Mouse (Mus musculus) limb, embryonic 10.5 days (tissue): Measurements from ENCODE around the gene Cpe. TPM values are rescaled to one million over a fixed set of nuclear protein-coding genes. Genes with fewer than 3 reads are reported as not detected.
"Not testable (repeated sequence)": the region's sequence is repeated elsewhere in the genome, so short reads cannot be mapped to it uniquely, and the experiment has no call there.

ENCODE experiments used
- DNase-seq: peaks from one replicate; pipeline ENCODE4 v3.0.0-alpha.2; 2017; ENCODE audit warnings: low spot score
- H3K27ac ChIP-seq: fragments of 300-500 bp; sonication (generic); 2 replicates; pipeline ENCODE4 v1.5.1; 2016; ENCODE audit warnings: mild to moderate bottlenecking
- H3K27me3 ChIP-seq: fragments of 300-500 bp; sonication (generic); 2 replicates; pipeline ENCODE4 v1.6.1; 2016; ENCODE audit warnings: low read depth, mild to moderate bottlenecking; ENCODE audit not compliant: poor library complexity, severe bottlenecking
- H3K36me3 ChIP-seq: fragments of 300-500 bp; sonication (generic); 2 replicates; pipeline ENCODE4 v1.6.1; 2016; ENCODE audit warnings: mild to moderate bottlenecking, moderate library complexity
- H3K4me1 ChIP-seq: fragments of 300-500 bp; sonication (generic); 2 replicates; pipeline ENCODE4 v1.6.1; 2016
- H3K4me3 ChIP-seq: fragments of 300-500 bp; sonication (generic); 2 replicates; pipeline ENCODE4 v1.5.1; 2016; ENCODE audit warnings: mild to moderate bottlenecking, moderate library complexity
- H3K9me3 ChIP-seq: fragments of 300-500 bp; sonication (generic); replicated peaks from 2 replicates; pipeline ENCODE4 v1.6.1; 2016; ENCODE audit warnings: mild to moderate bottlenecking
- WGBS: fragments of 180-500 bp; shearing (Covaris S2); methylation state at CpG from one replicate; pipeline ENCODE4 v1.1.7; 2016; 5-methylcytosine and 5-hydroxymethylcytosine counted together
- polyA plus RNA-seq: library from polyadenylated mRNA; unstranded; fragments of >200 nt; fragmentation: Nextera tagmentation; extraction: Ambion mirVana; gene quantifications from 2 replicates; pipeline ENCODE4 v1.2.1, GENCODE M21; 2016

Gene Cpe
- polyA plus RNA-seq, 1 experiment from 2014 or later: 76.0 TPM

DNA sequence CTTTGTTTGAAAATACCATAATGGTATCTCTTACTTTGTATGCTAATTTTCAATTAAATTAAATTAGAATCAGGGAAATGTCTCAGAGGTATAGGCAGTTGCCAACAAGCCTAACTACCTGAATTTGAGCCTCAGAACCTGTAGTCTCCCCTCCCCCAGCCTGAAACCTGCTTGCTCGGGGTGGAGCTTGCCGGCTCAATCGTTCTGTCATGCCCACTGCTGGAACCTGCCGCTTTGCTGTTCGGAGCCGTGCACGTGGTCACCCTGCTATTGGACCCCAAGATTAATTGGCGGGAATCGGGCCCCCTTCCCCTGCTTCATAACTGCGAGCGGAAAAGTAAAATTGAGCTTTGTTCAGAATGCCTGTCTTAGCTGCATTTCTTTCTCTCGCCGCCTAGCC, 26.5 kb downstream of the Cpe start:
- not testable (repeated sequence) for H3K9me3 ChIP-seq, H3K36me3 ChIP-seq, DNase-seq, H3K4me1 ChIP-seq, H3K27ac ChIP-seq, H3K27me3 ChIP-seq, H3K4me3 ChIP-seq
- 65% methylated on average over 13 of the region's 13 CpGs for WGBS

DNA sequence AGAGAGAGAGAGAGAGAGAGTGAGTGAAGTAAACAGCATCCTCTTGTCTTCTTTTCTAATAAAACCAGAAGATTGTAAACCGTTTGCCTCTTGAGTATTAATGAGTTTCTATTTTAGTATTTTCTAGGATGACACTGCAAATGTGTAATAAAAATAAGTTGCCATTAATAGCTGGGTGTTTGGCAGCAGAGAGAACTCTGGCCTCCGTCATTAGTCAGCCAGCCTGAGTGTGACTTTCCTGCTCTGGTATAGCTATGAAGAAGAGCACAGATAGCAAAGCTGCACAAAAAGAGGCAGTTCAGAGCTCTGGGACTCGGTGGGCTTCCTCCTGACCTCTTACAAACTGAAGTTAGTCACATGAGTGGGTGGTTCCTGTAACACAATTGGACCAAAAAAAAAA, 27.3 kb downstream of the Cpe start:
- DNase-seq: no peak
- Histone ChIP-seq H3K27me3 (no peaks in the 10 kb centered on the region), H3K36me3 (no peaks in the 10 kb centered on the region), H3K27ac (no peak overlapping the region), H3K4me1 (no peaks in the 10 kb centered on the region), H3K4me3 (no peak overlapping the region), H3K9me3 (no peaks in the 10 kb centered on the region)
- 76% methylated on average over 3 of the region's 3 CpGs for WGBS

DNA sequence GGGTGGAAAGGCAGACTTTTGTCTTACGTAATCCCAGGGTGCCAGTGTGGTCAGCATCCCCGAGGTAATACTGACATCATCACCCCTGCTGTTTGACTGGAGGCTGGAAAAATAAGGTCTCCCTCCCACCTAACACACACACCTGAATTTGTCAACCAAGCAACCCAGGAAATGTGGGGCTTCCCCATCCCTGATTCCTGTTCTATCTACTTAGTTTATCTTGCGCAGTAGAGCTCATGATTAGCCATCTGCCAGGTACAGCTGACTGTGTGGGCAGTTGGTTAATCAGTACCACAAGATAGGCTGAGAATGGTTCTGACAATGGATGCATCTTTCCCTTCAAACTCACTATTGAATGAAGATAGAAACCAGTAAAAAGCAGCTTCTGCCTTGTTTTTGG, 28.0 kb downstream of the Cpe start:
- Histone ChIP-seq H3K9me3 (no peaks in the 10 kb centered on the region), H3K4me3 (no peak overlapping the region), H3K27ac (no peak overlapping the region), H3K4me1 (no peaks in the 10 kb centered on the region), H3K27me3 (no peaks in the 10 kb centered on the region), H3K36me3 (no peaks in the 10 kb centered on the region)
- 80% methylated on average over 3 of the region's 3 CpGs for WGBS
- no peak for DNase-seq

DNA sequence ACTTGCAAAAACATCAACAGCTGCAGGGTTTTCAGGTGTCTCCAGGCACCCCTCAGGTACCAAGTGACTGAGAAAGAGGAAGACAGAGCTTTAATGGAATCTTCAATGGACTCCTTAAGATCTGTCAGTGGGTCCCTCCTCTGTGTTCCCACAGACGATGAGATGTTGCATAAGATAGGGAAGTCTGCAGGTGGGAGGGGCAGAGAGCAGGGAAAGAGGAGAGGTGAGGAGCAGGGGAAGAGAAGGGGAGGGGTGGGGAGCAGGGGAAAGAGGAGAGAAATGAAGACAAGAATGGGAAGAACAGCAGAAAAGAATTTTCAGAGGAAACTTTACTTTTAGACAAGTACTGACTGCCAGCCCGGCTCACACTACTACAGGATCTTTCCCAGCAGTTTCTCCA, 28.5 kb downstream of the Cpe start:
- Histone ChIP-seq H3K27me3 (no peaks in the 10 kb centered on the region), H3K4me1 (no peaks in the 10 kb centered on the region), H3K27ac (no peak overlapping the region), H3K36me3 (no peaks in the 10 kb centered on the region), H3K9me3 (no peaks in the 10 kb centered on the region), H3K4me3 (no peak overlapping the region)
- DNase-seq: no peak
- WGBS: 53% methylated on average over 2 of the region's 2 CpGs

DNA sequence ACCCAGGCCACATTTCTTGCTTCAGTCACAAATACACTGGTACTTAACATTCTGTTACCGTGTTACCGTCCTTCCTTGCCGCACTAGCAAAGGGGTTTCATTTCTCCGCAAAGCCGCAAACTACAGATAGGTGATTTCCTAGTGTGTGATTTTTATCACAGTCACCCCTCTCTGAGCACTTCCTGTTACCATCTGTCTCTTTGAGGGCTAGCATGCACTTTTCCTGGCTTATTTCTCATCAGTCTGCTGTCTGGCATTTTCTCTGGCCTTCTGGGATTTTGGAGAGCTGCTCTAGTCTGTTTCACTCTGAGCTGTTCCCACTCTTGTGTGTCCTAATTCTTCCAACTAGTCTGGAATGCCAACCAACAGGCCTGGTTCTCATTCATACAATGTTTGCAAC, 33.8 kb downstream of the Cpe start:
- no peak for DNase-seq
- Histone ChIP-seq H3K4me1 (peaks cover 10% of the 10 kb centered on the region), H3K36me3 (no peaks in the 10 kb centered on the region), H3K27me3 (no peaks in the 10 kb centered on the region), H3K27ac (no peak overlapping the region), H3K9me3 (no peaks in the 10 kb centered on the region), H3K4me3 (no peak overlapping the region)
- 88% methylated on average over 5 of the region's 5 CpGs for WGBS

DNA sequence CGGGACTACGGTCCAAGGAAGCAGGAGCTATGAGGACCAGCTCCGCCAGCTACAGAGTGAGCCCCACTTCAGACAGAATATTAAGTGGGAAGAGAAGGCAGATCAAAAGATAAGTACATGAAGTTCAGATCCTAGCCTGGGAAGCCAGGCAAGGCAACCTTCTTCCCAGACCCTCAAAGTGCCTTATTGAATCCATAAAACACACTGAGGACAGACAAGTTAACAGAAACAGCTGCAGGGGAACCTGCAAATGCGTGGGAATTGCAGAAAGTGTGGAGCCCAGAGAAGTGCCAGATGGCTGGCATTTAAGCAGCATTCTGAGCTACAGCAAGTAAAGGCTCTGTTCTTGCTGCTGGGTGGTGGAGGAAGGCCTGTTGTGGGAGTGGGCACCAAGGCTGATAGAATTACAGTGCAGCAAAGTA, 34.9 kb downstream of the Cpe start:
- DNase-seq: no peak
- no peak overlapping the region for H3K27ac ChIP-seq
- WGBS: 54% methylated on average over 4 of the region's 4 CpGs

DNA sequence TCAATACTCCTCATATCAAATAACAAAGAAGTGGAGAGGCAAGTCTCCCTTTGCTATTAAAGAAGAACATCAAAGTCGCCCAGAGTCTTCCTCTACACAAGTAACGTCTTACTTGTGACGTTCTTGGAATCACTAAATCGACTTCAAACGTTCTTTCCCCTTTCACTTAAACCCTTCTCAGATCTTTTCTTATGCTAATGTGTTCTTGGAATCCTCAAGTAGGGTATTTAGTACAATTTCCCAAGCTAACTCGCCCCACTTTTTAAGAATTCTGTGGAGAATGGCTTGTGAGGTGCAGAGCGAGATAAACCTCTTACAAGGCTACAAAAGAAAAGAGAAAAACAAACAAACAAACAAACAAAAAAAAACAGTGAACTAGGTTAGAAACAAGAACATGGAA, 35.3 kb downstream of the Cpe start:
- WGBS: 45% methylated on average over 7 of the region's 7 CpGs
- H3K4me1 ChIP-seq: peaks cover 10% of the 10 kb centered on the region

More for the DNA sequence above, 34.9 kb downstream of the Cpe start:
- no peaks in the 10 kb centered on the region for H3K36me3 ChIP-seq
- no peaks in the 10 kb centered on the region for H3K27me3 ChIP-seq
- no peaks in the 10 kb centered on the region for H3K9me3 ChIP-seq
- H3K4me1 ChIP-seq: peaks cover 10% of the 10 kb centered on the region
- no peak overlapping the region for H3K4me3 ChIP-seq

DNA sequence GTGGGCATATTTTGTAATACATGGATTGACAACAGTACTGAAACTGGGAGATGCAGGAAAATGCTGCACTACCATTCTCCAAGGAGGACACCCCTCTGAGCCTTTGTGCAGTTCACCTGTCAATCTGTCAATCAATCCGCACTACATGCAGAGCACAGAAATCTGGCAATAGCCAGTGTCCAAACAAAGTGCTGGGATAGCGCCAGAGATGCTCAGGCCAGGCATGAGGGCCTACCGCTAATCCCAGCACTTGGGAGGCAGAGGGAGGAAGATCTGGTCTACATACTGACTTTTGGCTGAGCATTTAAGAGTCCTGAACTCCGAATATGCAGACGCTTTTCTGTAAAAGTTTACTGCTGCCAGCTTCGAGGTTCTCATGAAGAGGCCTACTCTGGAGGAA, 37.0 kb downstream of the Cpe start:
- no peak for DNase-seq
- peaks cover 10% of the 10 kb centered on the region for H3K4me1 ChIP-seq
- no peak overlapping the region for H3K27ac ChIP-seq
- WGBS: 93% methylated on average over 6 of the region's 6 CpGs
- no peaks in the 10 kb centered on the region for H3K36me3 ChIP-seq
- H3K27me3 ChIP-seq: no peaks in the 10 kb centered on the region
- no peaks in the 10 kb centered on the region for H3K9me3 ChIP-seq
- no peak overlapping the region for H3K4me3 ChIP-seq

More for the DNA sequence above, 35.3 kb downstream of the Cpe start:
- Histone ChIP-seq H3K4me3 (no peak overlapping the region), H3K27ac (no peak overlapping the region), H3K27me3 (no peaks in the 10 kb centered on the region), H3K36me3 (no peaks in the 10 kb centered on the region), H3K9me3 (no peaks in the 10 kb centered on the region)
- DNase-seq: no peak

DNA sequence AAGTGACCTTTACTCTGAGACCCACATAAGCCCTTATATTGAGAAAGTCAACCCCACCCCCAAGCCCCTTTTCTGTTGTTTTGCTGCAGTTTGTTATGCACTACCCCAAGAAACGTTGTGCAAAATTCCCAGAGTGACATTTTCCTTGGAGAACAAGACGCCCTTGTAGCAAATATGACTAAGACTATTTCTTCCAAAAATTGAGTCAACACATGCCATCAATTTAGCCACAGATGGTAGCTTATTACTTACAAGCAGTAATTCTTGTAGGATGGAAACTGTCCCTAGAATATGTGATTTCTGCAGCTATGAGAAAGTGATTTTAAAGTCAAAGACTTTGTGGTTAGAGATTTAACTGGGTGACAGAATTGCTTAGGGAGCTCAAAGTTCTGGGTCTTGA, 37.8 kb downstream of the Cpe start:
- Histone ChIP-seq H3K9me3 (no peaks in the 10 kb centered on the region), H3K27ac (no peak overlapping the region), H3K36me3 (no peaks in the 10 kb centered on the region), H3K4me1 (peaks cover 10% of the 10 kb centered on the region), H3K27me3 (no peaks in the 10 kb centered on the region), H3K4me3 (no peak overlapping the region)
- DNase-seq: no peak
- 86% methylated on average over 2 of the region's 2 CpGs for WGBS

DNA sequence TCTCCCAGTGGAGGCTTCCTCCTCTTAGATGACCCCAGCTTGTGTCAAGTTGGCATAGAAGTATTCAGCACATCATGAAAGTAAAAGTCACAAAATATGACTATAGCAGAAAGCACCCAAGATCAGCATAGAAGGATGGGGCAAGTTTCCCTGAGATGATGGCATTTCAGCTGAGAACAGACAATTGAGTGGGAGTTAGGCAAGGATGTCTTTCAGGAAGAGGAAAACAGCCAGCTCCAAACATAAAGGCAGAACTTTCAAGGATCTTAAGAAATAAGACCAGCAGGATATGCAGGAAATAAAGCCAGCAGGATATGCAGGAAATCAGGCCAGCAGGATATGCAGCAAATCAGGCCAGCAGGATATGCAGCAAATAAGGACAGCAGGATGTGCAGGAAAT, 40.6 kb downstream of the Cpe start:
- no peaks in the 10 kb centered on the region for H3K36me3 ChIP-seq
- no peak for DNase-seq
- no peaks in the 10 kb centered on the region for H3K9me3 ChIP-seq
- no peak overlapping the region for H3K4me3 ChIP-seq
- no peaks in the 10 kb centered on the region for H3K27me3 ChIP-seq
- H3K27ac ChIP-seq: no peak overlapping the region; the same call in 1 of the 2 replicates
- no peaks in the 10 kb centered on the region for H3K4me1 ChIP-seq

DNA sequence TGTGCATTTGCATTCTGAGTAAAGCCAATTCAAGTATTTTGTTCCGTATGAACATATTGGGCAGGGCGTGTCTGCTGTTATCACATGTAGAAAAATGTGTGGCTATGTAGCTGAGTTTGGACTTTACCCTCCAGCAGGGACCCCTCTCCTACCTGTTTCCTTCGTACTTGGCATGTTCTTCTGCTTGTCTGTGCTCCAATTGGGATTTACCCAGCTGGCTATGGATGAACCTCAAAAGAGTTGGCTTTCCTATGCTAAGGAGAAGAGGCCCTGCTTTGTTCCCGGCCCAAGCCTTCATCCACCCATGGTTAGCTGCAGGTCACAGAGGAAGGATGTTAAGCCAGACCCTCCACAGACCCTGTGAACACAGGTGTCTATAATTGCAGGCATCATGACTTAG, 44.8 kb downstream of the Cpe start:
- H3K4me1 ChIP-seq: no peaks in the 10 kb centered on the region

DNA sequence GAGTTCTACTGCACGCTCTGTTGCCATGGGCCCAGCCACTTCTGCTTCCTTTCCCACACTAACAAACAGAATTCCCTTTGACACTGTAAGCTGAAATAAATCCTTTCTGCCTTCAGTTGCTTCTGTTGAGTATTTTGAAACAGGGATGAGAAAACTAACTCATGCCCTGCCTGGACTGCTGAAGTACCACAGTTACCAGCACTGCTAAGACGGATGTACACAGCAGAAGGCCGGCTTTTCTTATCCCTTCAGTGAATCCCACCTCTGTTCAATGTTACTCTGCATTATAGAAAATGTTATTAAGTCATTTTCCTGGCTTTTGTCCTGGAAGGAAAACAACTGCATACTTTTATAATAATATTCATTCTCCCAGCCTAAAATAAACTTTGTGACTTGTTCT, 45.7 kb downstream of the Cpe start:
- H3K27me3 ChIP-seq: no peaks in the 10 kb centered on the region
- no peak for DNase-seq
- no peaks in the 10 kb centered on the region for H3K36me3 ChIP-seq
- H3K4me1 ChIP-seq: no peaks in the 10 kb centered on the region
- WGBS: 91% methylated on average over 3 of the region's 3 CpGs
- H3K9me3 ChIP-seq: no peaks in the 10 kb centered on the region
- no peak overlapping the region for H3K4me3 ChIP-seq
- no peak overlapping the region for H3K27ac ChIP-seq

More for the DNA sequence above, 44.8 kb downstream of the Cpe start:
- Histone ChIP-seq H3K36me3 (no peaks in the 10 kb centered on the region), H3K27ac (no peak overlapping the region), H3K9me3 (no peaks in the 10 kb centered on the region), H3K27me3 (no peaks in the 10 kb centered on the region), H3K4me3 (no peak overlapping the region)
- WGBS: 94% methylated on average over 4 of the region's 4 CpGs
- DNase-seq: no peak

DNA sequence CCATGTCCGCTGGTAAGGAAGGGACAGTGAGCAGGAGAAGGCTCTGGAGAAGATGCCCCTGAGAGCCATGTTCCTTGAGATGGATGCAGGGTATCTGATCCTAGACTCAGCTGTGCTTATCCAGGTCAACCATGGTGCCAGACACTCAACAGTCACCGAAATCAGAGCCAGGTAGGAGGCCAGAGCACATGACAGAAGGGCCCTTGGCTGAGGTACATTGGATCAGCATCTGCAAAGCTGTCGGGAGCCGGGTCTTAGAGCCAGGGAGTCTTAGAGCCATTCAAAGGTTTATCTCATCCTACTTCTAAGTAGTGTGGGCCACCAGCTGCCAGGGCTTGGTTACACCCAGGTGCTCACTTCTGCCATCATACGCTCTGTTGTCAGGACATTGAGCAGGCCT, 46.4 kb downstream of the Cpe start:
- WGBS: 94% methylated on average over 5 of the region's 5 CpGs
- Histone ChIP-seq H3K27me3 (no peaks in the 10 kb centered on the region), H3K9me3 (no peaks in the 10 kb centered on the region)

DNA sequence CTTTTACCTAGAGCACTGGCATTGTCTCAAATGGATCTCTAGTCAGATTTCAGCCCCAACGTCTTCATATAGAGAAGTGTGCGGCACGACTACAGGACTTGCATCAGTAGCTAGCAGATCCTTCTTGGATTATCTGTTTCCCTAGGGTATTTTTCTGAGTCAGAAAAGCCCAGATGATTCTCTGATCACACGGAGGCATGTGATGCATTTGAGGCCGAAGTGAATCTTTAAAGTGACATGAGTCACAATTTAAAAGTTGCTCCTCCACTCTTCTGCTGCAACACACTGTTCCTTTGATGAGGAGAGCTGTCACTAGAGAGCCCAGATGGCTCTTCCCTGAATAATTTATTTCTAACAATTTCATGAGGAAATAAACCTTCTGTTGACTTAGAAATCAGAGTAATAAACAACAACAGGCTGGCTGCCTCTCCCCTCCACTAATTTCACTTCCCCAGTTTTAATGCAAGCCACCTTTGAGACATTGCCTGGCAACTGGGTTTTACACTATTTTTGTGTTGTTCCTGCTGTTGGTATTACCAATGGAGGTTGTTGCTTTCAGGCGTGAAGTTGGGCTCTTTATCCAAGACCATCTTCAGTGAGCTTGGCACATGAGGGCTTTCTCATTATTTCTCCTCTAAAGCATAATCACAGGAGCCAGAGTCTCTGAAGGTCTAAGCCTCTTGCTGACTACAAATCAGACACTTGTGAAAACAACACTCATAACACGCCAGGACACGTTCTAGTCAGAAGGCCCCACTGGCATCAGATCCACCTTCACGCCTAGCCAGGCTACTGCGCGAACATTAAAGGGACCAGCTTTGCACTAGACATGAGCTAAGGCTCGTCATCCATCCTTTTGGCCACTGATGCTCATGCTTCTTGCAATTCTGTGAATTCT, 48.5 kb downstream of the Cpe start:
- H3K9me3 ChIP-seq: no peaks in the 10 kb centered on the region
- DNase-seq: no peak
- no peaks in the 10 kb centered on the region for H3K27me3 ChIP-seq
- no peaks in the 10 kb centered on the region for H3K36me3 ChIP-seq
- 85% methylated on average over 12 of the region's 12 CpGs for WGBS
- H3K4me1 ChIP-seq: no peaks in the 10 kb centered on the region
- H3K4me3 ChIP-seq: no peak overlapping the region
- H3K27ac ChIP-seq: no peak overlapping the region

More for the DNA sequence above, 46.4 kb downstream of the Cpe start:
- Histone ChIP-seq H3K27ac (no peak overlapping the region), H3K4me3 (no peak overlapping the region), H3K36me3 (no peaks in the 10 kb centered on the region), H3K4me1 (no peaks in the 10 kb centered on the region)
- DNase-seq: no peak
